Mouse (Mus musculus): Measurements from ENCODE around the gene Prcd.
"Not testable (repeated sequence)": the region's sequence is repeated elsewhere in the genome, so short reads cannot be mapped to it uniquely, and the experiment has no call there.

Prcd gene

GRCm38 (mm10) chr11:116649711-116650337, 3.5 kb upstream of the Prcd start:
- no peak for DNase-seq (ENCODE audit: low spot score)

- DNase-seq (ENCODE audit: low spot score), result no peak
These were observed 2.5 kb upstream of the Prcd start for GRCm38 (mm10) chr11:116650811-116651210.

- no peak for DNase-seq (ENCODE audit: low spot score)
These were observed 2.0 kb upstream of the Prcd start for GRCm38 (mm10) chr11:116651339-116651738.

GRCm38 (mm10) chr11:116652330-116653098, 820 bp upstream of the Prcd start:
- no peak for DNase-seq (ENCODE audit: low spot score)

- DNase-seq (ENCODE audit: low spot score), result peak; percentile 57
These were observed 431 bp downstream of the Prcd start for GRCm38 (mm10) chr11:116653709-116654221.

- no peak for DNase-seq (ENCODE audit: low spot score)
These were observed 1.0 kb downstream of the Prcd start, which contains the start of gene Cygb for GRCm38 (mm10) chr11:116654255-116654821. Cygb (minus strand) TSS chr11:116654313.

- no peak for DNase-seq (ENCODE audit: low spot score)
These were observed 3.2 kb downstream of the Prcd start for GRCm38 (mm10) chr11:116656348-116657191.

- DNase-seq (ENCODE audit: low spot score), result peak; percentile 92
These were observed 4.2 kb downstream of the Prcd start for GRCm38 (mm10) chr11:116657311-116658223.

GRCm38 (mm10) chr11:116658238-116658637, 4.9 kb downstream of the Prcd start:
- no peak for DNase-seq (ENCODE audit: low spot score)

- no peak for DNase-seq (ENCODE audit: low spot score)
These were observed 5.8 kb downstream of the Prcd start for GRCm38 (mm10) chr11:116659027-116659621.

GRCm38 (mm10) chr11:116660181-116660580, 6.8 kb downstream of the Prcd start:
- no peak for DNase-seq (ENCODE audit: low spot score)

GRCm38 (mm10) chr11:116661291-116661947, 8.1 kb downstream of the Prcd start:
- no peak for DNase-seq (ENCODE audit: low spot score)

GRCm38 (mm10) chr11:116661948-116662377, 8.6 kb downstream of the Prcd start:
- peak; percentile 69 for DNase-seq (ENCODE audit: low spot score)

- no peak for DNase-seq (ENCODE audit: low spot score)
These were observed 12.0 kb downstream of the Prcd start for GRCm38 (mm10) chr11:116665289-116665688.

GRCm38 (mm10) chr11:116666566-116666965, 13.2 kb downstream of the Prcd start:
- no peak for DNase-seq (ENCODE audit: low spot score)

- not testable (repeated sequence) for DNase-seq (ENCODE audit: low spot score)
These were observed 13.7 kb downstream of the Prcd start for GRCm38 (mm10) chr11:116667012-116667411.

- no peak for DNase-seq (ENCODE audit: low spot score)
These were observed 14.6 kb downstream of the Prcd start for GRCm38 (mm10) chr11:116667930-116668329.

GRCm38 (mm10) chr11:116668381-116668825, 15.1 kb downstream of the Prcd start:
- DNase-seq (ENCODE audit: low spot score), result no peak

- DNase-seq (ENCODE audit: low spot score), result no peak
These were observed 15.5 kb downstream of the Prcd start for GRCm38 (mm10) chr11:116668839-116669238.

- no peak for DNase-seq (ENCODE audit: low spot score)
These were observed 16.0 kb downstream of the Prcd start for GRCm38 (mm10) chr11:116669316-116669715.

All from testis, postnatal 14 days (tissue).